Mouse (Mus musculus): ENCODE measurements at regions not wholly inside any gene's neighbourhood (a gene's known extent, or its start where the extent isn't known, plus 50 kb on each side); places are given as distances from the start of the nearest gene placed in this dataset.

DNA sequence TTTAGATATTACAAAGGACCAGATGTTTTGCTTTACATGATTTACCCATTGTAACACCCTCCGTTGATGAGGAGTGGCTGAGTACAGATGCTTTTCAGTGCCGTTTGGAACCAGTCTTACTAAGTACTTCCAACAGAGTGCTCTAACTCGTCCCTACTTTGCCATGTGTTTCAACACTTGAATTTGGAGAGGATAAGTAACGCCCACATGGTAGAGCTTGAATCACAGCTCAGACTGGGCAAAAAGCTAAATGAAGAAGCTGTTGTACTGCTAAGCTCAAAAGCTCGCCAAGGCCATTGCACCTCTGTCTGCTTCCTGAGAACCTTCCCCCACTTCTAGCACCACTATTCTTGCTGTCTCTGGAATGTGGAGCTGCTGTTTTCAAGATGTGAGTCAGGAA, 471.1 kb downstream of the Nfib start:
- DNase-seq (ENCODE audit: low spot score in 2 of 2) = no peak

DNA sequence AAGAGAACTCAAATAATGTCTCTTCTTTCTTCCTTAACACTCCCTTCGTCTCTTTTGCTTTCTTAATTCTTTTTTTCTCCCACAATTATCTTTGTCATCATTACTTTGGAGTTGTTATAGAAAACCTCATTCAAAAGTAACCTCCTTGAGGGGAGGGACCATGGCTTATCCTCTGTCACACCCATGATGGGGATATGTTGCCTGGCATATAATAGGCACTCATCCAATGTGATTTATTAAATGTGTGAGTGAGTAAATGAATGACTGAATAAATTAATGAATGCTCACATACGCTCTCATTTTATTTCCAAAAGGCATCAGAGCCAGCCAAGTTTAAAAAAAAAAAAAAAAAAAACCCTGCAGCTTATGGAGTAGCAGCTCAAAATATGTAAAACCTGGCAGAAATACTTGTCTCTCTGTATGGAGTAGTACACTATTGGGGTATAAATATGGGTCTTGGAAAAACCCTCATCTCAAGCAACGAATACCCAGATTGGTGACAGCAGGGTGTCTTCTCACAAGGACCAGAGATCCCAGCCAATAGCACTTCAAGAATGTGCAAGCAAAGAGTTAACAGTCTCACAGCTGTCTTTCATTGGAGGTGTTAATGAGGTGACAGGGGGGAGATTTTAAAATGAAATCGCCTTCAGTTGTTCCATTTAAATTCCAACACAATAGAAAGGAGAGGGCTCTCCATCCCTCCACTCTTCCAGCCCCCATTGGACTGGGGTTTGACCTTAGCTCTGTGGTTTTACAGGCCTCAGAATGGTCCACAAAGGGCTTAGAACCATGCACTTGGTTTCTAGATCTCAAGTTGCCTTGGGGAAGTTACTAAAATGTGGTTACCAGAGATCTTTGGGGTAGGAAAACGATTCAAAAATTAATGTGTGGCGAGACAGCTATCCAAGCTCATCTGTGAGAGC, 479.1 kb downstream of the Nfib start:
- DNase-seq (ENCODE audit: low spot score in 2 of 2) = no peak

DNA sequence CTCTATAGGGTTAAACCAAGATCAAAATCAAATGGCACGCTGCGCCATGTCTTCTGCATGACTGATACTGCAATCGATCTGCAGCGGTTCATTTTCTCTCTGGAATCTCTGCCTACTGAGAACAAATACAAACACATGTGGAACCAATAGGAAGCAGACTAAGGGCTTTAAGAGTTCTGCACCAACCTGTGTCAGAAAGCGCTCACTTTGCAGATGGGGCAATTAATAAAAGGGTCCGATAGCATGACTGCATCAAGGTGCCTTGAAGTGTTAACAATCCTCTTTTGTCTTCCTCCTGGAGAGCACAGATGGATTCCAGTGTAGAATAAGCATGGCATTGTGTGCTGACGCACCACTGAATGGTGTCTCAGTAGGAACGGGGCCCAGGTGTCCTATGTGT, 484.8 kb downstream of the Nfib start:
- no peak for DNase-seq (ENCODE audit: low spot score in 2 of 2)

GRCm38 (mm10) chr4:82220120-82220714, 485.3 kb downstream of the Nfib start:
- DNase-seq (ENCODE audit: low spot score in 2 of 2) = no peak

- no peak for DNase-seq (ENCODE audit: low spot score in 2 of 2)
Observed at GRCm38 (mm10) chr4:82218616-82219015, 486.9 kb downstream of the Nfib start.

DNA sequence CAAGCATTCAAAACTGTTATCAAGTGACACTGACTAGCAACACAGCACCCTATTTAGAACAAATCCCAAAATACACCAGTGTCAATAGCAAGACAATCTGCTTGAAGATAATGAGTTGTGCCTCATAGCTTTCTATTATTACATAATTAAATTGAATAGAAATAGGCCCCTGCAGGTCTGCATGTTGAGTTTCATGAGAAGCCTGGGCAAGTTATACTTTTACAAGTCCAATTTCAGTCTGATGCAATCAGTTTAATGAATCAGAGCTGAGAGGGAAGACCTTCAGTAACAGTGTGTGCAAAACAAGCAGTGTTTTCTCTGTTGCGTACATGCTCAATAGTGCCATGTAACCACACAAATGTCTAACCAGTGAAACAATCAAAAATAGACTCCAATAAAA, 498.5 kb downstream of the Nfib start:
- DNase-seq (ENCODE audit: low spot score in 2 of 2) = no peak

DNA sequence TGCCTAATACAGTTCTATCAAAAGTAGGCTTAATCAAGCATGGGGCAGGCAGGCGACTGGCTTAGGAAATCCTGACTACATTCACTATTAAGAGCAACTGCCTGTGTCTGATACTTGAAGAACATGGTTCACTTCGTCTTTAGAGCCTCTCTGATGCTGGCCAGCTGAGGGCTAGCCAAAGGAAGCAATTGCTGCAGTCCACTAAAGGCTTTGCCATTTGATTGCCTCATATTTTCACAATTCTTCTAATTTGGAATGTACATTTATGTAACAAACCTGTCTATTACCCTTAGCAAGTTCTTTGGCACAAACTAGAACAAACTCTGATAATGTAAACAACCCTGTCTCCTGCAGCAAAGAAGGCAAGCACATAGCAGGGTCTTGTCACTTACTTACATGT, 505.2 kb downstream of the Nfib start:
- DNase-seq (ENCODE audit: low spot score in 2 of 2) = no peak

DNA sequence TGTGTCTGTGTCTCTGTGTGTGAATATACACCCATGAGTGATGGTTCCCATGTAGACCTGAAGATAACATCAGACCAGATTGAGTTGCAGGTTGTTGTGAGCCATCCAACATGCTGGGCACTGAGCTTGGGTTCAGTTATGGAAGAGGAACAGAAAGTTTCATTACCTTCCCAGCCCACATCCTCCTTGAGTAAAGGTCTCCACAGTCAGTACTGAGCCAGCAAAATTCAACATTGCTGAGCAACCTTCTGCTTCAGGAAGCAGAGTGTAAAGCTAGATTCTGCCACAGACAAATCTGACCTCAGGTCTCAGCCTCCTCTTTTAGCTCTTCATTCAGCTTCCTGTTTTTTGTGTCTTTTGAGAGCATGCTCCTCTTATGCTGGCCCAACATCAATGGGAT, 506.4 kb downstream of the Nfib start:
- no peak for DNase-seq (ENCODE audit: low spot score in 2 of 2)

DNA sequence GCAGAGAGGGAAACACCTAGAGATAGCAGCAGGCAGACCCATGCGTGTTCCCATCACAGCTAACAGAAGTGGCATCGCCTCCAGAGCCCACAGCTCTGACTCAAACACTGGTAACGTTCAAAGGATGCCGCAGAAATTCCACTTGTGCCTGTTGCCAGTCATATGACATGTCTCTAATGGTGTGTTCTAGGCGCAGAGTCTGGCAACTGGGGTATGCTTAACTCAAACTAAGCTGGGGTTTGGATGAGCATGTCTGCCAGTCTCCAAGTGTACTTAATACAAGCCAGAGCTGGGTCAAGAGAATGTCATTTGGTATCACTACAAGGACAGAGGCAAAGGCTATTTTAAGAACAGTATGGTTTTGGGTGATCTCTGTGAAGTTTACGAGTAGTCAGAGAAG, 507.9 kb downstream of the Nfib start:
- DNase-seq (ENCODE audit: low spot score in 2 of 2) = no peak

- no peak for DNase-seq (ENCODE audit: low spot score in 2 of 2)
Observed at GRCm38 (mm10) chr4:82196024-82196647, 509.4 kb downstream of the Nfib start.

DNA sequence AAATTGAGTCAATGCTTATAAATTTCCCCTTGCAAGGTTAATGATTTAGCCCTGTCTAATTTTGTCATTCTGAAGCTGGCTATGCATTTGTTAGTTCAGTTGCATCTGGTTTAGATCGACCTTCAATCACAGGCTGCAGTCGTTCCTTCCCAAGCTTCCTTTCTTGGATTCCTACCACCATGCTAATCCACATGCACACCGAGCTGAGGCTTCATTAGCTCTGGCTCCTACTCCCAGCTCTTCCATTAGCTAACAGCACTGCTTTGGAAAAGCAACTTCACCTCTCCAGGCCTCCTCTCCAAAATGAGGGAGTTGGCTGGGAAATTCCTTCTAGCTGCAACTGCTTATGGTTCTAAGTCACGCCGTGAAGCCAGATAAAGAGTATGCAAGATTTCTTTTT, 511.6 kb downstream of the Nfib start:
- DNase-seq (ENCODE audit: low spot score in 2 of 2) = no peak

DNA sequence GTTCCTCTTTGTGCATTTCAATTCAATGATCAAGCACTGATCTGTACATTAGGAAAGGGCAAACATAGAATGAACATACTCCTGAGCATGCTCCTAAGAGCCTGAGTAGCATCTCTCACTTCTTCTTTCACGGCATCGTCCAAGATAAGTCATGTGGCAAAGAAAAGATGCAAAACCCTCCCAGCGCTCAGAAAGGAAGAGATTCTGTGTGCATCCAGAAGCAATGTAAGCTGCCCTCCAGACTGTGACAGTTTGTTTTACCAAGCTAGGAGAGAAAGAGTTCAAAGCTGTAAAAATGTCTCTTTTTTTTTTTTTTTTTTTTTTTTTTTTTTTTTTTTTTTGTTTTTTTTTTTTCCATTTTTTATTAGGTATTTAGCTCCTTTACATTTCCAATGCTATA, 518.7 kb downstream of the Nfib start:
- DNase-seq (ENCODE audit: low spot score in 2 of 2) = no peak

DNA sequence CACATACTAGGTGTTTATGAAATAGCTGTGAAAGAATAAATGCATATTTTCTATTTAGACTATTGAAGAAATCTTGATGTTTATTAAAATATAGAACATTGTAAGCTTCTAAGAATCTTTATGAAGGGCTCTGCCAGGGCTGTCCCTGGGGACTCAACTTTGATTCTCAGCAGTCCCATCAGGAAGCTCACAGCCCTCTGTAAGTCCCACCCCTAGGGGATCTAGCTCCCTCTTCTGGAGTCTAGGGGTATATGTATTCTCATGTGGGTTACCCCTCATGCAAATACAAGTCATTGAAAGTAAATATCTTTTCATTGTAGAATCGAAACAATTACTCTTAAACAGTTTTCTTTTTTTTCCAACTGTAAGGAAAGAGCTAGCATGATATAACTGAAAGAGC, 521.6 kb downstream of the Nfib start:
- DNase-seq (ENCODE audit: low spot score in 2 of 2) = no peak

DNA sequence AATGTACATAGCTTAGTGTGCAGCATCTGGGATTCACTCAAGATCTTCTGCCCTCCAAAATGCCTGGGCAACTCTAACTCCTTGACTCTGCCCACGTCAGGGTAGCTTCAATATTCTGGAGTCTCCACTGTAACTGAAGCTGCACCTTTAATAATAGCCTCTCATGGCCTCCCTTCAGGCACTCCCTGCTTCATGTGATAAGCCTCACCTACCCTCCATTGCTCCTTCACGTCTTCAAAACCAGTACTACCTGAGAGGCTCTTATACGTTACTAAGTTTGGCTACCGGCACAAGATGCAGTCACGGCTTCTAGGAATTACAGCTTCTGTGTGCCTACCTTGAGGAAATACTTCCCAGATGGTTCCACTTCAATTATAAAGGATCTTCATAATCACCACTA, 527.4 kb downstream of the Nfib start:
- DNase-seq (ENCODE audit: low spot score in 2 of 2) = no peak

- no peak for DNase-seq (ENCODE audit: low spot score in 2 of 2)
Observed at GRCm38 (mm10) chr4:82176723-82177122, 528.8 kb downstream of the Nfib start.

DNA sequence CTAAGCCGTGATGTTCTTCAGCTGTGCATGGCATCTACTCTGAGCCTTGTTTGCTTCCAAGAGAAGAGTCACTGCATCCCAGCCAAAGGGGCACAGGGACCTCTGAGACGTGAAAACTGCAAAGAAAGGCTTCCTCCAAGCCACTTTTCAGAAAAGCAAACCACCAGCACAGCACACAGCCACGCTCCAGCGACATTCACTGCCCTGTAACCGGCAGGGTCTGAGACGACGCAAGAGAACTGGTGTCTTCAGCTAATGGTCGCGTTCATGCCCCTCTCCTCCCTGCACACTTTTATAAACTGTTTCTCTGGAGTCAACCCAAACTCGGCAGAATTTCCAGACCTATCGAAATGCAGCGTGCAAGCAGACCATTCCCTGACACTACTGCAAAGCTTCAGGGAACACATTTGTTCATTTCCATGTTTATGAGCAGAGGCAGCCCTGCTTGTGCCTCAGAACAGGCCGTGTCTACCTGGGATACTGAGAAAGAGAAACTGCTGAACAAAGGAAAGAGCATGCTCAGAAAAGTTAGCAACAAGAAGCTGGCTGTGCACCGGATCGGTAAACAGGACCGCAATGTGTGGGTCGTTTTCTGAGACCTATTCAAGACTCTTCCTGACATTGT, 532.0 kb downstream of the Nfib start:
- no peak for DNase-seq (ENCODE audit: low spot score in 2 of 2)

- DNase-seq (ENCODE audit: low spot score in 2 of 2) = no peak
Observed at GRCm38 (mm10) chr4:82170930-82171329, 534.6 kb downstream of the Nfib start.

DNA sequence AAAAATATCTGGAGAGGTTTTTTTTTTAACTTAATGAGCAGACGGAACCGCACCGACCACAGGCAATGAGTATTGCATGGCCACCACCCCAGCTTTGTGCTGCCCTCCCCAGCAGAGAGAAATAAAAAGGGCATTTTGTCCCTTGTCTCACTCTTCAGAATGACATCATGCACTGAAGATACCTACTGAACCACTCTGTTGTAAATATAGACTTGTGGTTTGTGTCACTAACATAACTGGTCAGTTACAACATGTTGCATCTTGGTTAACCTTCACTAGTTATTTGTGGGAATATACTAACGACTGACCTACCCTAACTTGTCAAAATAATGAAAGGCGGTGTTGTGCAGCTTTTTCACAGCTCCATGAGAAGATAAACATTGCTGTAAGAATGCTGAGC, 537.5 kb downstream of the Nfib start:
- no peak for DNase-seq (ENCODE audit: low spot score in 2 of 2)

- DNase-seq (ENCODE audit: low spot score in 2 of 2) = no peak
Observed at GRCm38 (mm10) chr4:82167396-82167795, 538.2 kb downstream of the Nfib start.

DNA sequence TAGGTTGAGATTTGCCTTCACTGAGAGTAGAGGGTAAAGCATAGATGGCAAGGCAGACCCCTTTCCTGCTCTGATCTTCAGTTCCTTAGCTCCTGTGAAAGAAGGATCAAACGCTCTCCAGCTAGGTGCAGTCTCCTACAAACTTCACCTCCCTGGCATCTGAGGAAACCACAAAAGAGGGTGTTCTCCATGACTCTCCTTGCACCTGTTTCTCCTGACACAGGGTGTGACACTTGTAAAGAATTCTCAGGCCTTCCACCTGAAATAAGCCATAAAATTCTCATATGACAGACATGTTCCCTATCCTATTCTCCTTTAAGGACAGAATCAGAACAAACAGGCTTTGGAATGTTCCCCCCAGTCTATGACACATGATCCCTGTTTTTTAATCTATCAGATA, 538.7 kb downstream of the Nfib start:
- no peak for DNase-seq (ENCODE audit: low spot score in 2 of 2)

- DNase-seq (ENCODE audit: low spot score in 2 of 2) = no peak
Observed at GRCm38 (mm10) chr4:82166087-82166486, 539.5 kb downstream of the Nfib start.

DNA sequence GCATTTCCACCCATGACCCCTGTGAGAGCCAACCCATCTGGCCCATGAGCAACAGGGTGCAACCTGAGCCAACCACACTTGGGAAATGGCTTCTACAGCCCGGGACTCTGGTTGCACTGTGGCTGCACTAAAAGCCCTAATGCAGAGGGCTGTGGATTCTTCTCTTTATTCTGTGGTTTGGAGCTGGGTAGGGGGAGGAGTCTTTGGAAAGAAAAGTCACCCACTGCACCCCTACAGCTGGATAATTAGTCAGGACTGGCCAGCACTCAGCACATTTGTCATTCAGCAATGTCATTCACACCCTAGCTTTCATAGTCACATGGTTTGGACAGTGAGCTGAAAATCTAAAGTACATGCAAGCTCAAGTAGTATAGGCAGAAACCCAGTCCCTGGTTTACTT, 541.5 kb downstream of the Nfib start:
- no peak for DNase-seq (ENCODE audit: low spot score in 2 of 2)

- DNase-seq (ENCODE audit: low spot score in 2 of 2) = no peak
Observed at GRCm38 (mm10) chr4:82161818-82162217, 543.7 kb downstream of the Nfib start.
